Mouse (Mus musculus) lung, embryonic 14.5 days (tissue): ENCODE data around the gene Gzmk. TPM values are rescaled to one million over a fixed set of nuclear protein-coding genes. Genes with fewer than 3 reads are reported as not detected.

Experiments used
- ATAC-seq: fragments of 200-750 bp; cut with Nextera tagmentation; 2 replicates; pipeline ENCODE4 v1.8.0; 2017; ENCODE audit warnings: mild to moderate bottlenecking, moderate TSS enrichment, moderate library complexity; ENCODE audit not compliant: insufficient read depth
- DNase-seq: peaks from one replicate; pipeline ENCODE4 v3.0.0-alpha.2; 2015
- H3K27ac ChIP-seq: fragments of 300-500 bp; sonication (generic); 2 replicates; pipeline ENCODE4 v1.5.1; 2014; ENCODE audit warnings: low read depth, mild to moderate bottlenecking, moderate library complexity
- H3K27me3 ChIP-seq: fragments of 300-500 bp; sonication (generic); 2 replicates; pipeline ENCODE4 v1.6.1; 2014; ENCODE audit warnings: low read length, control low read depth; ENCODE audit not compliant: insufficient read depth
- H3K36me3 ChIP-seq: fragments of 300-500 bp; sonication (generic); 2 replicates; pipeline ENCODE4 v1.6.1; 2014; ENCODE audit warnings: control low read depth; ENCODE audit not compliant: insufficient read depth
- H3K4me1 ChIP-seq: fragments of 300-500 bp; sonication (generic); 2 replicates; pipeline ENCODE4 v1.6.1; 2014; ENCODE audit warnings: antibody characterized with exemption, control low read depth; ENCODE audit not compliant: insufficient read depth
- H3K4me2 ChIP-seq: fragments of 300-500 bp; sonication (generic); 2 replicates; pipeline ENCODE4 v1.6.1; 2014; ENCODE audit warnings: mild to moderate bottlenecking
- H3K4me3 ChIP-seq: fragments of 300-500 bp; sonication (generic); 2 replicates; pipeline ENCODE4 v1.5.1; 2014; ENCODE audit warnings: low read depth, low read length
- H3K9ac ChIP-seq: fragments of 300-500 bp; sonication (generic); 2 replicates; pipeline ENCODE4 v1.6.1; 2014
- H3K9me3 ChIP-seq: fragments of 300-500 bp; sonication (generic); 2 replicates; pipeline ENCODE4 v1.6.1; 2016; ENCODE audit warnings: low read depth, low read length, control low read depth
- CTCF ChIP-seq: IDR thresholded peaks from 2 replicates; pipeline ENCODE4 v1.5.1; 2016; ENCODE audit warnings: antibody characterized with exemption, low read depth
- WGBS: fragments of 180-500 bp; shearing (Covaris S2); extraction: QIAGEN DNeasy Blood & Tissue Kit; methylation state at CpG from one replicate; pipeline ENCODE4 v1.1.7; 2014; 5-methylcytosine and 5-hydroxymethylcytosine counted together
- polyA plus RNA-seq: library from polyadenylated mRNA; unstranded; fragments of >200 nt; fragmentation: Nextera tagmentation; extraction: Ambion mirVana; gene quantifications from 2 replicates; pipeline ENCODE4 v1.2.1, GENCODE M21; 2014

The Gzmk gene
- polyA plus RNA-seq, 1 experiment from 2014 or later: not detected

GRCm38 (mm10) chr13:113227076-113227475 is 1.4 kb upstream of the Gzmk start:
- ATAC-seq (peak; percentile 70; the same call in 1 of the 2 replicates), DNase-seq (peak; percentile 52)
- Histone ChIP-seq H3K4me2 (no peak overlapping the region), H3K36me3 (no peaks in the 10 kb centered on the region), H3K9me3 (no peaks in the 10 kb centered on the region), H3K27ac (no peak overlapping the region), H3K27me3 (no peaks in the 10 kb centered on the region), H3K4me3 (no peak overlapping the region), H3K9ac (no peak overlapping the region), H3K4me1 (0 out of 2 replicates have a peak, but pooled peaks cover 3% of the 10 kb centered on the region)
- TF ChIP-seq CTCF: no peak
- 25% methylated on average over 4 of the region's 4 CpGs for WGBS

GRCm38 (mm10) chr13:113224105-113224504 is 1.6 kb downstream of the Gzmk start:
- H3K9me3 ChIP-seq: no peaks in the 10 kb centered on the region
- TF ChIP-seq CTCF: no peak
- H3K36me3 ChIP-seq: no peaks in the 10 kb centered on the region
- H3K27ac ChIP-seq: peak overlapping the region; percentile 42; the same call in 1 of the 2 replicates
- DNase-seq (peak; percentile 92), ATAC-seq (peak; percentile 62; the same call in 1 of the 2 replicates)
- H3K4me1 ChIP-seq: 0 out of 2 replicates have a peak, but pooled peaks cover 3% of the 10 kb centered on the region
- peak overlapping the region; percentile 51 for H3K4me2 ChIP-seq
- no peak overlapping the region for H3K9ac ChIP-seq
- WGBS: 24% methylated on average over 2 of the region's 2 CpGs
- H3K4me3 ChIP-seq: no peak overlapping the region
- H3K27me3 ChIP-seq: no peaks in the 10 kb centered on the region

- H3K27me3 ChIP-seq: no peaks in the 10 kb centered on the region
- no peak overlapping the region for H3K9ac ChIP-seq
- H3K4me3 ChIP-seq: no peak overlapping the region
- H3K9me3 ChIP-seq: no peaks in the 10 kb centered on the region
- no peaks in the 10 kb centered on the region for H3K4me1 ChIP-seq
- no peaks in the 10 kb centered on the region for H3K36me3 ChIP-seq
- no peak for TF ChIP-seq CTCF
- WGBS: 58% methylated on average over 6 of the region's 6 CpGs
- DNase-seq: no peak
- H3K27ac ChIP-seq: no peak overlapping the region
- no peak for ATAC-seq
- no peak overlapping the region for H3K4me2 ChIP-seq
Measured at GRCm38 (mm10) chr13:113221851-113222250, 3.9 kb downstream of the Gzmk start.

GRCm38 (mm10) chr13:113213865-113214264 is 11.8 kb downstream of the Gzmk start:
- 94% methylated on average over 3 of the region's 3 CpGs for WGBS
- no peak for ATAC-seq
- Histone ChIP-seq H3K4me1 (no peaks in the 10 kb centered on the region), H3K27me3 (peaks cover 12% of the 10 kb centered on the region; the same call in 1 of the 2 replicates), H3K36me3 (no peaks in the 10 kb centered on the region), H3K9me3 (no peaks in the 10 kb centered on the region), H3K4me2 (no peak overlapping the region), H3K27ac (no peak overlapping the region), H3K4me3 (no peak overlapping the region), H3K9ac (no peak overlapping the region)
- TF ChIP-seq CTCF: no peak
- no peak for DNase-seq

GRCm38 (mm10) chr13:113212401-113212800 is 13.3 kb downstream of the Gzmk start:
- WGBS: 50% methylated on average over 3 of the region's 3 CpGs
- TF ChIP-seq CTCF: no peak

GRCm38 (mm10) chr13:113211345-113211744 is 14.4 kb downstream of the Gzmk start:
- Histone ChIP-seq H3K9ac (no peak overlapping the region), H3K27ac (no peak overlapping the region), H3K4me3 (no peak overlapping the region), H3K27me3 (peaks cover 12% of the 10 kb centered on the region; the same call in 1 of the 2 replicates), H3K36me3 (no peaks in the 10 kb centered on the region), H3K4me2 (no peak overlapping the region), H3K9me3 (no peaks in the 10 kb centered on the region), H3K4me1 (no peaks in the 10 kb centered on the region)
- ATAC-seq (no peak), DNase-seq (no peak)
- WGBS: 67% methylated on average over 15 of the region's 15 CpGs
- no peak for TF ChIP-seq CTCF

More at GRCm38 (mm10) chr13:113212401-113212800, 13.3 kb downstream of the Gzmk start:
- Histone ChIP-seq H3K36me3 (no peaks in the 10 kb centered on the region), H3K9me3 (no peaks in the 10 kb centered on the region), H3K27me3 (peaks cover 12% of the 10 kb centered on the region; the same call in 1 of the 2 replicates), H3K9ac (no peak overlapping the region), H3K4me1 (no peaks in the 10 kb centered on the region), H3K4me3 (no peak overlapping the region), H3K4me2 (no peak overlapping the region), H3K27ac (no peak overlapping the region)
- no peak for DNase-seq
- no peak for ATAC-seq

GRCm38 (mm10) chr13:113209624-113210023 is 16.1 kb downstream of the Gzmk start, which contains the start of gene Esm1:
Gene Esm1, plus strand, starts transcription at chr13:113209659.
- ATAC-seq: no peak; the same call in 1 of the 2 replicates
- H3K27ac ChIP-seq: no peak within 1 kb of the TSS

More at GRCm38 (mm10) chr13:113209624-113210023, 16.1 kb downstream of the Gzmk start, which contains the start of gene Esm1:
- peak; percentile 20 for DNase-seq
- no peak for TF ChIP-seq CTCF
- no peaks in the 10 kb centered on the region for H3K9me3 ChIP-seq
- WGBS: 27% methylated on average over 15 of the region's 15 CpGs
- H3K4me3 ChIP-seq: peak within 1 kb of the TSS; percentile 17; the same call in 1 of the 2 replicates
- H3K27me3 ChIP-seq: peaks cover 12% of the 10 kb centered on the region; the same call in 1 of the 2 replicates
- peak within 1 kb of the TSS; percentile 47 for H3K4me2 ChIP-seq
- H3K36me3 ChIP-seq: no peaks in the 10 kb centered on the region
- H3K4me1 ChIP-seq: no peaks in the 10 kb centered on the region
- H3K9ac ChIP-seq: no peak within 1 kb of the TSS; the same call in 1 of the 2 replicates
